Mouse (Mus musculus): ENCODE measurements around the gene Cfap61. TPM values are rescaled to one million over a fixed set of nuclear protein-coding genes. Genes with fewer than 3 reads are reported as not detected.

The Cfap61 gene
- total RNA-seq, 1 experiment from 2014 or later: not detected

- ATAC-seq (ENCODE audit: extremely low read depth, insufficient number of reproducible peaks, low FRiP score, poor library complexity, severe bottlenecking): no peak
These were observed 128.8 kb downstream of the Cfap61 start for GRCm38 (mm10) chr2:146063093-146064074.

DNA sequence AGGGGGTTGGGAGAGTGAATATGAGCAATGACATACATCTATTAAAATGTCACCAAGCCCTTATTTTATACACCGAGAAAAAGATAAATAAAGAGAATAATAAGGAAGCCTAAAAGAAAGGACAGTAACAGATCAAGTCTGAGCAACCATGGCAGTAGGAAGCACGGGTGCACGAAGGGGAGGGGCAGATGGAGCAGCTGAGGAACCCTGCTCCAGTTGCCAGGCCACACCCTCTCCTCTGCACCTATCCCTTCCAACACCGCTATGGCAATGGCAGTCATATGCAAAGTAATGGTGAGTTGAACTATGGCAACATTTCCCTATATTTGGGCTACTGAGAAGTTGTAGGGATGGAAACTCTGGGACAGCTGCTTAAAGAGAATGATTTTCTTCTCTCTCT lies 132.8 kb downstream of the Cfap61 start:
- no peak for ATAC-seq (ENCODE audit: extremely low read depth, insufficient number of reproducible peaks, low FRiP score, poor library complexity, severe bottlenecking)

GRCm38 (mm10) chr2:146073300-146073699 lies 138.7 kb downstream of the Cfap61 start:
- ATAC-seq (ENCODE audit: extremely low read depth, insufficient number of reproducible peaks, low FRiP score, poor library complexity, severe bottlenecking): no peak

DNA sequence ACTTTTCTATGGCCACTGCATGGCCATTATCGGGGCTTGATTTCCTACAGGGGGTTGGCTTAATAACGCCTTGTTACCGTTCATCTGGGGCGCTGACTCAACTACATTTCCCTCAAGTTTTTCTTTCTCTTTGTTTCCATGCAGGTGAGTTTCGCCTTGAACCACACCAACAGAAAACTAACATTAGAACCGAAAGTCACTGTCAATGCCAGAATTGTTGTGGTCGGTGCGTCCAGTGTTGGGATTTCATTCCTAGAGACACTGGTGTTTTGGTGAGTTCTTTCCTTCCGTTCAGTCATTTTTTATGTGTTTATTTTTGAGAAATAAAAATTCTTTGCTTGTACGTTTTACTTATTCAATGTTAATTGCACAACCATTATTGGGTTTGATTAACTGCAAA lies 142.5 kb downstream of the Cfap61 start:
- no peak for ATAC-seq (ENCODE audit: extremely low read depth, insufficient number of reproducible peaks, low FRiP score, poor library complexity, severe bottlenecking)

DNA sequence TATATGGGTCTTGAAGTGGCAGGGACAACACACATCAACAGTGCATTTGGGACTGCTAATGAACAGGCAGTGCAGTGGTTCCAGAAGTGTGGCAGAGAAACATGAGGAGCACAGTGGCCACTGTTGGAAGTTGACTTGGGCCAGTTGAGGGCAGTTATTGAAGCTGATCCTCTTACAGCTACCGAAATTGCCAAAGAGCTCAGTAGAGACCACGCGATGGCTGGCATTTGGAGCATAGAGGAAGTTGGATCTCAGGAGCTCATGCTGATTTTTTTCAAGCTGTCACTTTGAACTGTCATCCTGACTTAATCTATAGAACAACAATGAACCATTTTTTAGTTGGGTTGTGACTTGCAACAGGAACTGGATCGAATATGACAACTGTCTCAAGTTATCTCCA lies 145.7 kb downstream of the Cfap61 start:
- no peak for ATAC-seq (ENCODE audit: extremely low read depth, insufficient number of reproducible peaks, low FRiP score, poor library complexity, severe bottlenecking)

GRCm38 (mm10) chr2:146083326-146083871 lies 148.8 kb downstream of the Cfap61 start:
- no peak for ATAC-seq (ENCODE audit: extremely low read depth, insufficient number of reproducible peaks, low FRiP score, poor library complexity, severe bottlenecking)

GRCm38 (mm10) chr2:146087411-146087810 lies 152.8 kb downstream of the Cfap61 start:
- ATAC-seq (ENCODE audit: extremely low read depth, insufficient number of reproducible peaks, low FRiP score, poor library complexity, severe bottlenecking): no peak

- ATAC-seq (ENCODE audit: extremely low read depth, insufficient number of reproducible peaks, low FRiP score, poor library complexity, severe bottlenecking): no peak
These were observed 154.6 kb downstream of the Cfap61 start for GRCm38 (mm10) chr2:146089157-146089692.

DNA sequence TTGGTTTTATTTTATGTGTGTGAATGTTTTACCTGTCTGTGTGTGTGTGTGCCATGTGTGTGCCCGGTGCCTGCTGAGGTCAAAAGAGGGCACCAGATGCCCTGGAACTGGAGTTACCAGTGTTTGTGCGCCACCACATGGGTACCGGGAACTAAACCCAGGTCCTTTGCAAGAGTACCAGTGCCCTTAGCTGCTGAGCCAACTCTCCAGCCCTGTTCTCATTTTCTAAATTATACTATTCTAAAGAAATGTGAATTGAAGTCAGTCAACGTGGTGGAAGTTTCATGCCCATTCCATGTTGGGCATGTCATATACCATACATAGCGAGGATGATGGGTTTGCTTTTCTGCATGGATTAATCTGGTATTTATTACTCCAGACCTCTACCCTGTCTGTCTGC lies 162.9 kb downstream of the Cfap61 start:
- no peak for ATAC-seq (ENCODE audit: extremely low read depth, insufficient number of reproducible peaks, low FRiP score, poor library complexity, severe bottlenecking)

DNA sequence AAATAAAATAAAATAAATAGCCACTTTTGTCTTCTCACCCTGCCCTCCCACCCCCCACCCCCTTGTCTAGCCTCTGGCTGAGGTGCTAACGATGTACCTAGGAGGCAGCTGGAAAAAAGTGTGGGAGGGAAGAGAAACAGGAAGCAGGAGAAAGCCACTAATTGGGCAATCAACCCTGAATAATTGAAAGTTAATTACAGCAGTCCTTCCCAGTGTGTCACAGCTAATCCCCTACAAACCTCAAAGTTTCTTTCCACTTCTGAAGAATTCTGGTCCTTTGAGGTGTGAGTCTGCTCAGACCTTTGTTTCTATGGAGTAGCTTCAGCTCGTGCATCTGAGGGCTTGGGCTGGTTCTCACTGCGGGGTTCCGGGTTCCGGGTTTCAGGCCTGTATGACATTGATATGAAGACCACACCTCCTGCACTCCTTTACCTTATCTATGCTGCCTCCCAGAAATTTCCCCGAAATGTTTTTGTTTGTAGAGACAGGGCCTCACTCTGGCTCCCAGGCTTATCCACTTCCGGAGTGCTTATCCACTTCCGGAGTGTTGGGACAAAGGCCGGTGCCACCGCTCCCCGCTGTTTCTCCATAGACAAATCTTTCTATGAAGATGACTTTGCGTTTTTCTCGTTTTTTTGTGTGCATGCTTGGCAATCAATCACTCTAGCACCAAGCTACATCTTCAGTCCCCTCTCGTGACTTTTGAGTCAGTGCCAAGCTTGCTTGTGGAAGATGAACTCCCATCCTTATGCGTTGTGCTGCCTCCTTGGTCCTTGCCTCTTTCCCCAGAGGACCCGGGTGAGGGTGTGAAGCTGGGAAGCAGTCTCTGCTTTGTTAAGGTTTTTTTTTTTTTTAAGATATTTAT lies 164.5 kb downstream of the Cfap61 start:
- no peak for ATAC-seq (ENCODE audit: extremely low read depth, insufficient number of reproducible peaks, low FRiP score, poor library complexity, severe bottlenecking)

GRCm38 (mm10) chr2:146099838-146100237 lies 165.3 kb downstream of the Cfap61 start:
- no peak for ATAC-seq (ENCODE audit: extremely low read depth, insufficient number of reproducible peaks, low FRiP score, poor library complexity, severe bottlenecking)

DNA sequence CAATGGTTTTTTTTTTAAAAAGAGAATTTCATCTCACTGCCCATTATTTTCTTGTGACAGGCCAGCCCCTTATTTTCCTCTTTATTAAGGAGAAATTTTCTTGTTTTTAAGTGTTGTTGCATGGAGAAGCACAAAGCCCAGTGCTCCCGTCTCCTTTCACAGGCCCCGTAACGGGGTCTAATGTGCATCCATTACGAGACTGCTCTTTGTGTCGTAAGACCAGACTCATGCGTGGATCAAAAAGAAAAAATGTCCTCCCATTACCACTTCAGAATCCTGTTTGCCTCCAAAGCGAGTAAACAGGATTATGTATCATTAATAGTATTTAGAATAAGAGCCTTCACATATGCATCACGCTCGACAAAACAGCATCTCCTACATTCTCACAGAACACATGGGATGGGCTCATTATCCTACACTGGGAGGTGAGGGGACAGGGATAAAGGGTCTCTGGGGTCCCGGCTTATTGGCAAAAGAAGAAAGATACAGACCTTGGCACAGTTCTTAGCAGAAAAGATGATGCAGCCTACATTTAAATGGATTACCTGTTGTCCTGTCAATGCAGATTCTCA lies 166.0 kb downstream of the Cfap61 start:
- ATAC-seq (ENCODE audit: extremely low read depth, insufficient number of reproducible peaks, low FRiP score, poor library complexity, severe bottlenecking): no peak

DNA sequence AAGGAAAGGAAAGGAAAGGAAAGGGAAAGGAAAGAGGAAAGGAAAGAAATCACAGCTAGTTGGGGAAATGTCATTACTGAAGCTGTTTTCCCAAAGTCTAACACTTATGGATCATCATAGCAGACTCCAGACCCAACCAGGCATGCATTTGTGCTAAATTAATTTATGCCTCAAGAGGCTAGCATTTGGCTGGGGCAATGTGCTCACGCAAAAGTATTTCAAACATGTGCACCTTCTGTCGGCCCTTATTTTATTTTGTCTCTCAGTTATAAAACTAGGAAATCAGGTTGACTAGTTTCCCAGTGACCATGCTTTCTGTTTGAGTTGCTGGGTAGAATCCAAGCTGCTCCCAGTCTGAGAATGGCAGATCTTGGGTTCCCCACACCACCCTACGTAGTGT lies 168.0 kb downstream of the Cfap61 start:
- no peak for ATAC-seq (ENCODE audit: extremely low read depth, insufficient number of reproducible peaks, low FRiP score, poor library complexity, severe bottlenecking)

DNA sequence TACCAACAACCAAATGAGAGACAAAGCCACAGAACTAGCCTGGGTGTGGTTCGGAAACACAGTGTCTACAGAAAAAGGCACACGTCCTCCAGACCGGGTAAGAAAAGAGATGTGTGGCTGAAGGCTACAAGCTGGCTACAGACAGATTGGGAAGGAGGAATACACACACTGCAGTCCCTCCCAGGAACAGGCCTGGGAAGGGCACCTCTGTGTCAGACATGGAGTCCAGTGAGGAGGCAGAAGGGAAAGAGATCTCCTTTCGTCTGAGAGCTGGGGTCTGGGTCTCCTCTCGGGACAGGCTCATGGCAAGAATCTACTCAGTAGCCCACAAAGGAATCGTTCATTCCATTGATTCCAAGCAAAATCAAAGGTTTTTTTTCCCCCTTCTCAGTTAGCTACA lies 170.8 kb downstream of the Cfap61 start:
- ATAC-seq (ENCODE audit: extremely low read depth, insufficient number of reproducible peaks, low FRiP score, poor library complexity, severe bottlenecking): no peak

- no peak for ATAC-seq (ENCODE audit: extremely low read depth, insufficient number of reproducible peaks, low FRiP score, poor library complexity, severe bottlenecking)
These were observed 173.4 kb downstream of the Cfap61 start for GRCm38 (mm10) chr2:146107980-146108379.

GRCm38 (mm10) chr2:146109921-146110320 lies 175.3 kb downstream of the Cfap61 start:
- no peak for ATAC-seq (ENCODE audit: extremely low read depth, insufficient number of reproducible peaks, low FRiP score, poor library complexity, severe bottlenecking)

DNA sequence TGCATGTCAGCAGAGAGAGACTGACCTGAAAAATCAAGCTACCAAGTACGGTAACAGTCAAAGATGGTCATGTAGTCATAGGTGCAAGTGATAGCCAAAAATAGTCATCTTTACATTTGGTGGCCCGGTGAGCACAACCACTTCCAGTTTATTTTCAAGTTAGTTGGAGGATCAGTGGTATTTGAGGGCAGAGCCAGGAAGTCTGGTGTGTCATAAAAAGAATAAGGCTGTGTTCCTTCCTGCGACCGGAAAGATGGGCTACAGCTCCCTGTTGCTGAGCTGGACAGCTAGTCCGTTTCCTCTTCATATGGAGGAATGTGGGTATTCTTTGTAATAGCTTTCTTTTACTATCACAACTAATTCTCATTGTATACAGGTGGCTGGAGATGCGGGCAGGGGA lies 181.7 kb downstream of the Cfap61 start:
- no peak for ATAC-seq (ENCODE audit: extremely low read depth, insufficient number of reproducible peaks, low FRiP score, poor library complexity, severe bottlenecking)

- no peak for ATAC-seq (ENCODE audit: extremely low read depth, insufficient number of reproducible peaks, low FRiP score, poor library complexity, severe bottlenecking)
These were observed 182.1 kb downstream of the Cfap61 start for GRCm38 (mm10) chr2:146116726-146117125.

All from neutrophil, adult 5-6 weeks (primary cell).